Mouse (Mus musculus): ENCODE data around the gene Ctsz.

Ctsz gene

GRCm38 (mm10) chr2:174397881-174398280 is 41.0 kb downstream of the Ctsz start:
- in situ Hi-C loops (cut with MboI, MseI), result no loop called here

GRCm38 (mm10) chr2:174397065-174397464 is 41.8 kb downstream of the Ctsz start:
- in situ Hi-C loops (cut with MboI, MseI), result no loop called here

DNA sequence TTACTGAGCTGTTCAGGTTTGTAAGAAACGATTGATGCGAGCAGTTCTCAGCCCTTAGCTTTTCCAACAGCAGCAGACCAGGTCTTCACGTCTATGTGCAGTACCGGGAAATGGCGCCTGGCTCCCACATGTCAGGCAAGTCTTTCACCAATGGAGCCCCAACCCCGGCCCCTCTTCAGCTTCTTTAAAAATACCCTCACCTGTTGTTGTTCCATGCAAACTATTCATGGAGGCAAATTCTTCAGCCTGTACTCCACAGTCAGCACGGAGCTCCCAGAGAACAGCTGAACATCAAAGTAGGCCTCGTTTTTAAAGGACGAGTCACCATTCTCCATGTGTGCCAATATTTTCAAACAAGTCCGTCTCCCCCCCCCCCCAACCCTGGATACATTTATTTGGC is 42.2 kb downstream of the Ctsz start:
- in situ Hi-C loops (cut with MboI, MseI), result no loop called here

DNA sequence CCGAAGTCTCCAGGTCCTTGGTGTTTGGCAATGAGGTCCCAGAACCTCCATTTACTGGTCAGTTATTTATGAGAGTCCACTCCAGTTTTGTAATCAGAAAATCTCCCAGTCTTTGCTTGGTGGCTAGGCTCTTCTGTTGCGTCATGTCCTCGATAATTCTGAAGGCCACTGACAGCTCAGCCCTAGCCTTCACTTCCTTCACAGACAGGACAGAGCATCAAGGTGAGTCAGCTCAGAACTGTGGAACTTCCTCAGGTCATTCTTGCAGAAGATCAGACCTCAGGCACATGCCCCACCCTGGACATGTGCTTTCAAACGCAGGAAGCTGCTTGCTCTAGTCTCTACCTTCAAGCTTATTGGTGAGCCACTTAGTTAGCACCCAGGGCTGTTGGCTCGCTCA is 45.5 kb downstream of the Ctsz start:
- in situ Hi-C loops (cut with MboI, MseI), result no loop called here

DNA sequence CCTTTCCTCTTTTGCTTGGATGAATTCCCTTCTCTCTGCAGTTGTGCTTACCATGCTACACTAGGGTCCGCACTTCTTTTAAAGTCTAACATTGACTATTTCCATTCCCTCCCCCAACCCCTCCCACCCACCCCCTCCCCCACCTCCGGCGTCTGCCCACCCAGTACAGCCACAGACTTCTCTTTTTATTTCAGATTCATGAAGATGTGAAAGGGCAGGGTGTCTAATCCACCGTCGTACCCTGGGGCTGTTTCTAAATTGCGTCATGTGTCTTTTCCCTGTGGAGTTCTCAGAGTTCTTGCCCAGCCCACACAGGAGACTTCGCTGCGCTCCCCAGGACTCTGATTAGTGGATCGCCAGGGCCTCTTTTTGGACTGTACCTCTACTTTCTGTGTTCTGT is 46.3 kb downstream of the Ctsz start:
- in situ Hi-C loops (cut with MboI, MseI), result no loop called here

- in situ Hi-C loops (cut with MboI, MseI), result no loop called here
Observed at GRCm38 (mm10) chr2:174391936-174392335, 46.9 kb downstream of the Ctsz start.

DNA sequence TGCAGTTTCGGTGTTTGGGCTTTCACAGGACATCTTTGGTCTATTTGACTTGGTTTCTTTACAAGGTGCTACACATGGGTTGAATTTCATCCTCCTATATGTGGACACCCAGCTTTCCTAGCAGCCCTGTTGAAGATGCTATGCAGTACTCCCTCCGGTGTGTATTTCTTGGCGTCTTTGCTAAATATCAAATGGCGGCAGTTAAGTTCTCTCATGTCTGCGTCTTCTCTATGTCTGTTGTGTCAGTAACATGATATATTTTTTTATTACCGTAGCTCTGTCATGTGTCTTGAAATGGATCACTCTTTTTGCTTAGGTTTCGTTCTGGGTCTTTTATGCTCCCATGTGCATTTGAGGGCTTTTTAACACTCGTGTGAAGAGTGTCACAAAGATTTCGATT is 57.8 kb downstream of the Ctsz start:
- in situ Hi-C loops (cut with MboI, MseI), result no loop called here
